Mouse (Mus musculus): ENCODE measurements at regions not wholly inside any gene's neighbourhood (a gene's known extent, or its start where the extent isn't known, plus 50 kb on each side); places are given as distances from the start of the nearest gene placed in this dataset.

GRCm38 (mm10) chr13:110649378-110649777, 254.5 kb downstream of the Plk2 start:
- ATAC-seq (replicated peaks; ENCODE audit: low FRiP score, low read depth) (no peak), DNase-seq (ENCODE audit: low spot score) (no peak)
- no peak overlapping the region for H3K4me2 ChIP-seq (ENCODE audit: low read length)
- no peaks in the 10 kb centered on the region for H3K36me3 ChIP-seq (ENCODE audit: insufficient read depth, low read length)
- WGBS: 84% methylated on average over 1 of the region's 1 CpGs
- no peaks in the 10 kb centered on the region for H3K9me3 ChIP-seq (replicated peaks; ENCODE audit: low read length)
- no peak overlapping the region for H3K9ac ChIP-seq (ENCODE audit: low read depth, low read length)
- no peaks in the 10 kb centered on the region for H3K27me3 ChIP-seq (ENCODE audit: insufficient read depth, low read length)
- no peak overlapping the region for H3K4me3 ChIP-seq (replicated peaks; ENCODE audit: low read depth, low read length)
- no peak for TF ChIP-seq CTCF (IDR thresholded peaks at IDR 0.05; ENCODE audit: low read depth)
- no peak overlapping the region for H3K27ac ChIP-seq
- H3K4me1 ChIP-seq (replicated peaks; ENCODE audit: insufficient read depth, low read length): no peaks in the 10 kb centered on the region

DNA sequence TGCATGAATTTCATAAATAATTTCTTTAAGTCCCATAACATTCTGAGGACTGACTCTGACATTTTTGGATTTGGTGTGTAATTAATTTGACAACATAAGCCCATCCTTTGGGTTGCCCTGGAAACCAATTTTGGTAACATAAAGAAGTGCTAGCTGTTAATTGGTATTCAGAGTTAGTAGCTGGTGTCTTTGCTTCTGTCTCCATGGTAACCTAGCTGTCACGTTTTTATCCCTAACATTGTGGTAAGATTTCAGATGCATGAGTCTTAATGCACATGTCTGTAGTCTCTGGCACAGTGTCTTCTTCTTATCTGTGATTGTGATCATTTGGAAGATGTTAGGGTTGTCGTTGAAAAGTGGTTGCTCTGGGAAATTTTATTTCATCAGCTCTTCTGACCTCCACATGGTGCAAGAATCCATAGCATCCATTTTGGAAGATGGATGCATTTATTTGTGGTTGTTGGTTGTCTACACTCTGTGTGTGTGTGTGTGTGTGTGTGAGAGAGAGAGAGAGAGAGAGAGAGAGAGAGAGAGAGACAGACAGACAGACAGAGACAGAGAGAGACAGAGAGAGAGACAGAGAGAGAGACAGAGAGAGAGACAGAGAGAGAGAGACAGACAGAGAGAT, 255.1 kb downstream of the Plk2 start:
- H3K9me3 ChIP-seq (replicated peaks; ENCODE audit: low read length): no peaks in the 10 kb centered on the region
- ATAC-seq (replicated peaks; ENCODE audit: low FRiP score, low read depth): no peak
- 49% methylated on average over 2 of the region's 2 CpGs for WGBS

DNA sequence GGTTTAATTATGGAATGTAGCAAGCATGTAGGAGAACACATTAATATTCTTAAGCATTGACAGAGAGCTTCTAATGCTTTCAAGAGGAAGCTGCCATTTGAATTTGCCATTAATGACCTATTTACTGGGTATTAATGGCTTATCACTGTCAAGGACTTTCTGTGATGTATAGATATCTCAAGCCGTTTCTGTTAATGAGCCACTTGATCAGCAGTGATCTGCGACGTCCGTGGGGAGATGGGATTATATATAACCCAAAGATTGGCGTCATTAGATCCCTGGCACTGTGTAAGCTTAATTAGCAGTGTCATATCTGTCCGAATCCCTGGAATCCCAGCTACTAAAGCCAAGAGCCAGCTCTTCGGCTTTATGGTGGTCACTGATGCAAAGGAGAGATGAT, 257.4 kb downstream of the Plk2 start:
- H3K4me2 ChIP-seq (ENCODE audit: low read length): no peak overlapping the region
- H3K27me3 ChIP-seq (ENCODE audit: insufficient read depth, low read length): no peaks in the 10 kb centered on the region
- 48% methylated on average over 7 of the region's 7 CpGs for WGBS
- no peak overlapping the region for H3K4me3 ChIP-seq (replicated peaks; ENCODE audit: low read depth, low read length)
- no peaks in the 10 kb centered on the region for H3K4me1 ChIP-seq (replicated peaks; ENCODE audit: insufficient read depth, low read length)
- no peak overlapping the region for H3K9ac ChIP-seq (ENCODE audit: low read depth, low read length)
- no peak for TF ChIP-seq CTCF (IDR thresholded peaks at IDR 0.05; ENCODE audit: low read depth)
- DNase-seq (ENCODE audit: low spot score) (no peak), ATAC-seq (replicated peaks; ENCODE audit: low FRiP score, low read depth) (no peak)
- H3K27ac ChIP-seq: no peak overlapping the region
- no peaks in the 10 kb centered on the region for H3K36me3 ChIP-seq (ENCODE audit: insufficient read depth, low read length)
- no peaks in the 10 kb centered on the region for H3K9me3 ChIP-seq (replicated peaks; ENCODE audit: low read length)

More for the DNA sequence above, 255.1 kb downstream of the Plk2 start:
- no peaks in the 10 kb centered on the region for H3K27me3 ChIP-seq (ENCODE audit: insufficient read depth, low read length)
- no peaks in the 10 kb centered on the region for H3K36me3 ChIP-seq (ENCODE audit: insufficient read depth, low read length)
- H3K4me2 ChIP-seq (ENCODE audit: low read length): no peak overlapping the region
- no peak for DNase-seq (ENCODE audit: low spot score)
- no peaks in the 10 kb centered on the region for H3K4me1 ChIP-seq (replicated peaks; ENCODE audit: insufficient read depth, low read length)
- H3K27ac ChIP-seq: no peak overlapping the region
- H3K4me3 ChIP-seq (replicated peaks; ENCODE audit: low read depth, low read length): no peak overlapping the region
- no peak for TF ChIP-seq CTCF (IDR thresholded peaks at IDR 0.05; ENCODE audit: low read depth)
- H3K9ac ChIP-seq (ENCODE audit: low read depth, low read length): no peak overlapping the region

GRCm38 (mm10) chr13:110665073-110665800, 270.4 kb downstream of the Plk2 start:
- Histone ChIP-seq H3K27ac (no peak overlapping the region), H3K4me1 (replicated peaks; ENCODE audit: insufficient read depth, low read length) (no peaks in the 10 kb centered on the region), H3K4me2 (ENCODE audit: low read length) (no peak overlapping the region), H3K9me3 (replicated peaks; ENCODE audit: low read length) (no peaks in the 10 kb centered on the region), H3K36me3 (ENCODE audit: insufficient read depth, low read length) (no peaks in the 10 kb centered on the region), H3K9ac (ENCODE audit: low read depth, low read length) (no peak overlapping the region), H3K27me3 (ENCODE audit: insufficient read depth, low read length) (no peaks in the 10 kb centered on the region), H3K4me3 (replicated peaks; ENCODE audit: low read depth, low read length) (no peak overlapping the region)
- no peak for TF ChIP-seq CTCF (IDR thresholded peaks at IDR 0.05; ENCODE audit: low read depth)
- WGBS: 40% methylated on average over 2 of the region's 2 CpGs
- DNase-seq (ENCODE audit: low spot score) (no peak), ATAC-seq (replicated peaks; ENCODE audit: low FRiP score, low read depth) (no peak)

GRCm38 (mm10) chr13:110667276-110667956, 272.6 kb downstream of the Plk2 start:
- no peaks in the 10 kb centered on the region for H3K36me3 ChIP-seq (ENCODE audit: insufficient read depth, low read length)
- no peak overlapping the region for H3K4me2 ChIP-seq (ENCODE audit: low read length)
- H3K27ac ChIP-seq: no peak overlapping the region
- H3K9me3 ChIP-seq (replicated peaks; ENCODE audit: low read length): no peaks in the 10 kb centered on the region
- ATAC-seq (replicated peaks; ENCODE audit: low FRiP score, low read depth) (no peak), DNase-seq (ENCODE audit: low spot score) (no peak)
- H3K9ac ChIP-seq (ENCODE audit: low read depth, low read length): no peak overlapping the region
- 45% methylated on average over 7 of the region's 7 CpGs for WGBS
- no peaks in the 10 kb centered on the region for H3K27me3 ChIP-seq (ENCODE audit: insufficient read depth, low read length)
- H3K4me1 ChIP-seq (replicated peaks; ENCODE audit: insufficient read depth, low read length): no peaks in the 10 kb centered on the region
- TF ChIP-seq CTCF (IDR thresholded peaks at IDR 0.05; ENCODE audit: low read depth): no peak
- H3K4me3 ChIP-seq (replicated peaks; ENCODE audit: low read depth, low read length): no peak overlapping the region

DNA sequence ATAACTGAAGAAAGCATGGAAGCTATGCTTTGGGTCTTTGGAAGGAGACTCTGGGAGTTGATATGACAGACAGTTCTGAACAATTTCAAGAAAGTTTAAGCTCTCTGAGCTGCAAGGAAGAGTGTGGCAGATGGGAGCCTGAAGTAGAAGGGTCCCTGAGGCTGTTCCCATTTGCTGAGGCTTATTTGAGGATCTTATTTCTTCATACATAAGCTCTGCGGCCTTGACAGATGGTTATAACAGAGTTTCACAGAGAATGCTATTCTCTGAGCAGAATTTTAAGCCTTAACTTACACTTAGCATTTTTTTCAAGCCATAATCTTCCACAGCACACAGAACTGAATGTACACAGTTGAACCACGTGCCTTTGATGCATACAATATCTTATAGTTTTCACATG, 278.7 kb downstream of the Plk2 start:
- 74% methylated on average over 2 of the region's 2 CpGs for WGBS
- H3K9ac ChIP-seq (ENCODE audit: low read depth, low read length): no peak overlapping the region
- H3K27me3 ChIP-seq (ENCODE audit: insufficient read depth, low read length): no peaks in the 10 kb centered on the region
- H3K9me3 ChIP-seq (replicated peaks; ENCODE audit: low read length): no peaks in the 10 kb centered on the region
- H3K27ac ChIP-seq: no peak overlapping the region
- H3K36me3 ChIP-seq (ENCODE audit: insufficient read depth, low read length): no peaks in the 10 kb centered on the region
- H3K4me3 ChIP-seq (replicated peaks; ENCODE audit: low read depth, low read length): no peak overlapping the region
- ATAC-seq (replicated peaks; ENCODE audit: low FRiP score, low read depth): no peak
- no peak overlapping the region for H3K4me2 ChIP-seq (ENCODE audit: low read length)
- no peak for DNase-seq (ENCODE audit: low spot score)
- no peak for TF ChIP-seq CTCF (IDR thresholded peaks at IDR 0.05; ENCODE audit: low read depth)
- H3K4me1 ChIP-seq (replicated peaks; ENCODE audit: insufficient read depth, low read length): no peaks in the 10 kb centered on the region

All from kidney, postnatal 0 days (tissue).